Mouse (Mus musculus) hindbrain, embryonic 11.5 days (tissue): ENCODE measurements at regions not wholly inside any gene's neighbourhood (a gene's known extent, or its start where the extent isn't known, plus 50 kb on each side); places are given as distances from the start of the nearest gene placed in this dataset.

Source experiments
- ATAC-seq: fragments of 200-750 bp; cut with Nextera tagmentation; 2 replicates; pipeline ENCODE4 v1.8.0; 2017; ENCODE audit warnings: mild to moderate bottlenecking, moderate TSS enrichment, moderate library complexity; ENCODE audit not compliant: low FRiP score
- DNase-seq: peaks from one replicate; pipeline ENCODE4 v3.0.0-alpha.2; 2015; ENCODE audit warnings: low spot score
- H3K27ac ChIP-seq: fragments of 300-500 bp; sonication (generic); 2 replicates; pipeline ENCODE4 v1.5.1; 2014; ENCODE audit warnings: mild to moderate bottlenecking, low read depth, low read length
- H3K27me3 ChIP-seq: fragments of 300-500 bp; sonication (generic); 2 replicates; pipeline ENCODE4 v1.6.1; 2014; ENCODE audit warnings: mild to moderate bottlenecking, low read length, moderate library complexity, mixed read lengths; ENCODE audit not compliant: control insufficient read depth, insufficient read depth
- H3K36me3 ChIP-seq: fragments of 300-500 bp; sonication (generic); 2 replicates; pipeline ENCODE4 v1.6.1; 2014; ENCODE audit warnings: mild to moderate bottlenecking, low read length, moderate library complexity, mixed read lengths; ENCODE audit not compliant: control insufficient read depth, insufficient read depth
- H3K4me1 ChIP-seq: fragments of 300-500 bp; sonication (generic); replicated peaks from 2 replicates; pipeline ENCODE4 v1.6.1; 2014; ENCODE audit warnings: low read length, mixed read lengths; ENCODE audit not compliant: control insufficient read depth, insufficient read depth
- H3K4me2 ChIP-seq: fragments of 300-500 bp; sonication (generic); replicated peaks from 2 replicates; pipeline ENCODE4 v1.6.1; 2014; ENCODE audit warnings: mild to moderate bottlenecking, low read depth, low read length
- H3K4me3 ChIP-seq: fragments of 300-500 bp; sonication (generic); 2 replicates; pipeline ENCODE4 v1.5.1; 2014; ENCODE audit warnings: low read depth, low read length
- H3K9ac ChIP-seq: fragments of 300-500 bp; sonication (generic); 2 replicates; pipeline ENCODE4 v1.6.1; 2014; ENCODE audit warnings: low read depth, low read length
- H3K9me3 ChIP-seq: fragments of 300-500 bp; sonication (generic); 2 replicates; pipeline ENCODE4 v1.6.1; 2016; ENCODE audit warnings: low read length; ENCODE audit not compliant: control insufficient read depth
- WGBS: fragments of 180-500 bp; shearing (Covaris S2); extraction: QIAGEN DNeasy Blood & Tissue Kit; methylation state at CpG from one replicate; pipeline ENCODE4 v1.1.7; 2014; 5-methylcytosine and 5-hydroxymethylcytosine counted together

- Histone ChIP-seq H3K27me3 (no peaks in the 10 kb centered on the region), H3K4me2 (no peak overlapping the region), H3K9me3 (no peaks in the 10 kb centered on the region), H3K9ac (no peak overlapping the region), H3K4me3 (no peak overlapping the region), H3K36me3 (no peaks in the 10 kb centered on the region), H3K4me1 (no peaks in the 10 kb centered on the region), H3K27ac (no peak overlapping the region)
- WGBS = 88% methylated on average over 2 of the region's 2 CpGs
- ATAC-seq (no peak), DNase-seq (no peak)
Measured at GRCm38 (mm10) chr10:97397896-97398295, 81.5 kb upstream of the Dcn start.

- Histone ChIP-seq H3K4me3 (no peak overlapping the region), H3K4me1 (no peaks in the 10 kb centered on the region), H3K9ac (no peak overlapping the region), H3K36me3 (no peaks in the 10 kb centered on the region), H3K27ac (no peak overlapping the region), H3K9me3 (no peaks in the 10 kb centered on the region), H3K27me3 (no peaks in the 10 kb centered on the region), H3K4me2 (no peak overlapping the region)
- WGBS = 87% methylated on average over 2 of the region's 2 CpGs
- ATAC-seq (no peak), DNase-seq (no peak)
Measured at GRCm38 (mm10) chr10:97402524-97402923, 76.9 kb upstream of the Dcn start.

- ATAC-seq (no peak), DNase-seq (no peak)
- Histone ChIP-seq H3K4me3 (no peak overlapping the region), H3K36me3 (no peaks in the 10 kb centered on the region), H3K27me3 (no peaks in the 10 kb centered on the region), H3K4me2 (no peak overlapping the region), H3K27ac (no peak overlapping the region), H3K4me1 (no peaks in the 10 kb centered on the region), H3K9ac (no peak overlapping the region), H3K9me3 (no peaks in the 10 kb centered on the region)
- WGBS = 73% methylated on average over 2 of the region's 2 CpGs
Measured at GRCm38 (mm10) chr10:97404076-97404787, 75.2 kb upstream of the Dcn start.

GRCm38 (mm10) chr10:97409181-97409581 is 70.2 kb upstream of the Dcn start:
- H3K4me3 ChIP-seq = no peak overlapping the region
- H3K4me1 ChIP-seq = no peaks in the 10 kb centered on the region
- 31% methylated on average over 1 of the region's 1 CpGs for WGBS
- no peak overlapping the region for H3K27ac ChIP-seq
- H3K9me3 ChIP-seq = no peaks in the 10 kb centered on the region
- ATAC-seq (no peak), DNase-seq (peak; percentile 21)
- no peak overlapping the region for H3K9ac ChIP-seq
- no peak overlapping the region for H3K4me2 ChIP-seq
- no peaks in the 10 kb centered on the region for H3K27me3 ChIP-seq
- no peaks in the 10 kb centered on the region for H3K36me3 ChIP-seq

- WGBS = 73% methylated on average over 1 of the region's 1 CpGs
- DNase-seq = no peak
- Histone ChIP-seq H3K4me3 (no peak overlapping the region), H3K9ac (no peak overlapping the region), H3K4me2 (no peak overlapping the region), H3K4me1 (no peaks in the 10 kb centered on the region), H3K27ac (no peak overlapping the region), H3K27me3 (no peaks in the 10 kb centered on the region), H3K9me3 (no peaks in the 10 kb centered on the region), H3K36me3 (no peaks in the 10 kb centered on the region)
- no peak for ATAC-seq
Measured at GRCm38 (mm10) chr10:97409909-97410308, 69.5 kb upstream of the Dcn start.

- Histone ChIP-seq H3K27me3 (no peaks in the 10 kb centered on the region), H3K9me3 (no peaks in the 10 kb centered on the region), H3K9ac (no peak overlapping the region), H3K4me2 (no peak overlapping the region), H3K4me3 (no peak overlapping the region), H3K4me1 (no peaks in the 10 kb centered on the region), H3K36me3 (no peaks in the 10 kb centered on the region), H3K27ac (no peak overlapping the region)
- 61% methylated on average over 1 of the region's 1 CpGs for WGBS
- DNase-seq = no peak
- ATAC-seq = no peak
Measured at GRCm38 (mm10) chr10:97422579-97422978, 56.8 kb upstream of the Dcn start.

GRCm38 (mm10) chr10:97423039-97423700 is 56.2 kb upstream of the Dcn start:
- WGBS = 71% methylated on average over 4 of the region's 4 CpGs
- Histone ChIP-seq H3K9me3 (no peaks in the 10 kb centered on the region), H3K4me3 (no peak overlapping the region), H3K4me1 (no peaks in the 10 kb centered on the region), H3K9ac (no peak overlapping the region), H3K27me3 (no peaks in the 10 kb centered on the region), H3K4me2 (no peak overlapping the region), H3K36me3 (no peaks in the 10 kb centered on the region), H3K27ac (no peak overlapping the region)
- ATAC-seq = no peak
- no peak for DNase-seq
